Mouse (Mus musculus) embryonic stem cell, embryonic (primary cell): ENCODE data around the gene Stk11ip.

Experiments
- CTCF ChIA-PET, 4 experiments: fragments of 300-600 bp in 2 of 4; fragments of 350-600 bp in 2 of 4; sonication (Branson Sonifier 250); formaldehyde crosslinking; loops; one replicate each; lab custom pipeline; 2022; ENCODE audit warnings: inconsistent platforms in 2 of 4; lab: Charles Lee
- POLR2A ChIA-PET, 4 experiments: fragments of 300-600 bp in 2 of 4; fragments of 350-600 bp in 2 of 4; sonication (Branson Sonifier 250); formaldehyde crosslinking; loops; one replicate each; lab custom pipeline; 2022; ENCODE audit warnings: antibody characterized with exemption in 4 of 4, inconsistent platforms in 1 of 4; lab: Charles Lee

The Stk11ip gene

DNA sequence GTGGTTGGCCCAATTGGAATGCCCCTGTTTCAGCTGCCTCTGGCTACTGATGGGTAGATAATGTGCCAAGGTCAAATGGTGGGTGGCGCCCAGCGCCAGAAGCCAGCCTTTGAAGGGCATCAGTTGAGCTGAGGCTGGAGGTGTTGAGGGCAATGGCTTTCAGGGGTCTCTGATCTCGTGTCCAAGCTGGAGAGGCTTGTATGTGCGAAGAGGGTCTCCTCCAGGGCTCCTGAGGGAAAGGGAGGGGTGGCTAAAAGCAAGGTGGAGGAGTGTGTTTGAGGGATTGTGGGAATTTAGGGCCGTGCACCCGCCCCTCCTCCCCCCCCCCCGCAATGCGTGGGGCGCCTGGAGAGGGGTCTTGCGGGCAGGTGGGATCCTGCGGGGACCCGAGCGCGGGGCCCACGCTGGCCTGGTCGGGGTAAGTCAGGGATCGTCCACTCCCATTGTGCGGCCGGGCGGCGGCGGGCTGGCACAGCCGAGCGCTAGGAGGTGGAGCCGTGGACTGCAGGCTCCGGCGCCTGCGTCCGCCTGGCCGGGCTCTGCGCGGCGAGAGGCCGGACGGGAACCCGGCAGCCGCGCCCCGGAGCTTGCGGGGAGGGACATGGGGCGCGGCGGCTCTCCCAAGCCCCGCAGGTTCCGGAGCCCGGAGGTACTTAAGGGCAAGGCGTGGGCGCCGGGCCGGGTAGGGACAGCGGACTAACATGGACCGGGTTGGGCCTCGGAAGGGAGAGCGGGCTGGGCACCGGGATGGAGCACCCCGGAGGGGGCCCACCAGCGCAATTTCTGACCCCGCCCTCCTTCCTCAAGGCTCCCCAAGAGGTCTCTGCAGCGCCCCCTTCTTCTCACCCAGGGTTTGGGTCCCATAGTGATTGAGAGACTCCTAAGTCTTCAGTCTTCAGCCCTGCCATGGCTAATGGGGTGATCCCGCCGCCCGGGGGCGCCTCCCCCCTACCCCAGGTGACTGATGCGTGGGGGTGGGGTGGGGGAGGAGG, 24.9 kb downstream of the Stk11ip start, which contains the start of gene Slc4a3:
Gene Slc4a3 (plus strand): TSS at position 302 of the 992 bp plus-strand sequence.
- POLR2A ChIA-PET: interaction anchor here in 3 of 4 experiments (0.6 to 1.7 kb wide), 8 partner anchors 10 to 403 kb away, joined by 3 to 6 read pairs (median 4); no protein-coding TSS in a partner anchor
- CTCF ChIA-PET: interaction anchor here (0.6 to 2.5 kb wide), 13 partner anchors 11 to 746 kb away, joined by 3 to 12 read pairs (median 3); no protein-coding TSS in a partner anchor

DNA sequence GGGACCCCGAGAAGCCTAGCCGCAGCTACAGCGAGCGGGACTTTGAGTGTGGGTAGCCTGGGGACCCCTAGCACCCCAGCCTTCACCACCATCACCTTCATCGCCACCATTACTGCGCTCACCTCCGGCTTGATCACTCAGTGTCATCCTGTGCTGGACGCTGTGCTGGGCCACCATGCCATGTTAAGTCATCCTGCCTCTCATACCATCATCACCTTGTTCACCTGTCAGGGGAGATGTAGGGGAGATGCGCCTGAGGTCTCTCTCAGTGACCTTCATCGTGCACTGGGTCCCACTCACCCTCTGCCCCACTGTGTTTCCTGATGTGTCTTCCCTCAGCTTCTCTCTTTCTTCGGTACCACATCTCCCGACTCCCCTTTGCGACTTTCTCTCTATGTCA, 26.0 kb downstream of the Stk11ip start:
- ChIA-PET CTCF (interaction anchor here in 2 of 4 experiments (1.0 to 2.5 kb wide), 3 partner anchors 12 to 80 kb away, joined by 3 to 12 read pairs (median 8); no protein-coding TSS in a partner anchor), POLR2A (interaction anchor here in 2 of 4 experiments (0.7 to 1.3 kb wide), 2 partner anchors 22 to 42 kb away, joined by 3 to 5 read pairs; no protein-coding TSS in a partner anchor)

DNA sequence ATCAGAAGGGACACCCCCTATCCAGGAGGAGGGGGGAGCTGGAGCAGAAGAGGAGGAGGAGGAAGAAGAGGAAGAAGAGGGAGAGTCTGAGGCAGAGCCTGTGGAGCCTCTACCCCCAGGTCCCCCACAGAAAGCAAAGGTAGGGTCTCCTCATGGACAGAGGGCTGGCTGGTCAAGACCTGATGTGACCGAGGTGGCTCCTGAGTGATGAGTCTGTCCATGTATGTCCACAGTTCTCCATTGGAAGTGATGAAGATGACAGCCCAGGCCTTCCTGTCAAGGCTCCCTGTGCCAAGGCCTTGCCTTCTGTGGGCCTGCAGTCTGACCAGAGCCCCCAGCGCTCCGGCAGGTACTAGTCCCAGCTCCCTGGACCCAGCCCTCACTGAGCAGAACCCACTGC, 26.8 kb downstream of the Stk11ip start:
- POLR2A ChIA-PET: interaction anchor here in 3 of 4 experiments (0.7 to 1.8 kb wide), 4 partner anchors 10 to 69 kb away, joined by 3 to 5 read pairs (median 3); partner anchors contain the start of genes Chpf (in 1 of the 3), Stk11ip (in 1 of the 3) and Tmem198 (in 1 of the 3)
- CTCF ChIA-PET: interaction anchor here in 2 of 4 experiments (1.0 to 2.3 kb wide), 3 partner anchors 11 to 71 kb away, joined by 3 to 12 read pairs (median 5); no protein-coding TSS in a partner anchor

DNA sequence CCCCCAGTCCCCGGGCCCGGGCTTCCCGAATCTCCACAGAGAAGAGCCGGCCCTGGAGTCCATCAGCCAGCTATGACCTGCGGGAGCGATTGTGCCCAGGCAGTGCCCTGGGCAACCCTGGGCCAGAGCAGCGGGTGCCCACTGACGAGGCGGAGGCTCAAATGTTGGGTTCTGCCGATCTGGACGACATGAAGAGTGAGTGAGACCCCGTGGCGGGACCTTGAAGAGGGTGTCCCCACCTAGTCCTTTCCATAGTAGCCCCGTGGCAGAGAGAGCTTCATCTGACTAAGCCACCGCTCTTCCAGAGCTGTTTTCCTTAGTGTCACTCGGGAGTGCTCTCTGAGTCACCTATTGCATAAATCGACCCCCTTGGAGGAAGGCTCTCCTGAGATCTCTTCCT, 27.5 kb downstream of the Stk11ip start:
- ChIA-PET CTCF (interaction anchor here in 3 of 4 experiments (0.7 to 2.3 kb wide), 6 partner anchors 10 to 203 kb away, joined by 3 to 12 read pairs (median 4); no protein-coding TSS in a partner anchor), POLR2A (interaction anchor here in 3 of 4 experiments (1.1 to 1.8 kb wide), 5 partner anchors 9 to 223 kb away, joined by 3 to 5 read pairs (median 3); partner anchors contain the start of genes Chpf (in 1 of the 3), Stk11ip (in 1 of the 3) and Tmem198 (in 1 of the 3))

DNA sequence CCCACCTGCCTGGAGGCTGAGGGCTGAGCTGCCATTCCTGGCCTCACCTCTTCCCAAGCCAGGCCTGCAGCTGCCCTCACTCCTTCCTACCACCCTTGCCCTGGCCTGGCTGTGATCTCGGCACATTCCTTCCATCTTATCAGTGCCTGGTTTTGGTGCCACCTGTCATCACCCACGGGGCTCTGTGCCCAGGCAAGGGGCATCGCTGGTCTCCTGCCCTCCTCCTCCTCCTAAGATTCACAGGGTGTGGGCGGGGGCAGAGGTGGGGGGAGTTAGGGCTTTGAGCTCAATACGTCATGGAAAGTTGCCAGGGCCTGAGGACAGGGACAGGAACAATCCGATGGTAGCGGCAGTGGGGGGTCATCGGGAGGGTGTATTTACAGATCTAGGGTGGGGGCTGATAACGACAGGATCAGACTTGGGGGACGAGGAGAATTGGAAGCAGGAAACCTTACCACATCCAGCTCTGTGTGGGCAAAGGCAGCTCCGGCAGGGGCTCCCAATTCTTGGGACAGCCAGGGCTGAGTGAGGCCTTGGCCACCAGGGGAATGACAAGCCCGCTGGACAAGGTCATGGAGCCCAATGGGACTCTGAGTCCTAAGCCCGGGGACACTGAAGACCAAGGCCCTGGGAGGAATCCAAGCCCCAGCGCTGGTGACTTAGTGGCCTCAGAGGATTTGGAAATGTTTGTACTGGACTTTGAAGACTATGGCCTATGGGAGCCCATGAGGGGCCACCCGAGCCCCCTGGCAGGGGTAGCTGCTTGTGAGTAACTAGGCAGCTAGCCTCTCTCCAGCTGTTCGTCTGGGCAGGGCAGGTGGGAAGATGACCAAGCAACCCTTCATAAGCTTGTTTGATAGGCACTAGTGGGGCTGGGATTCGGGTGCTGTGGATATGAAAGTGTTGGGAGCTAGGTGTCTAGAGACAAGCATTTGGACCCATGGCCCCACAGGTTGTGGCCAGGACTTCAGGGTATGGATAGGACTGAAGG, 28.3 kb downstream of the Stk11ip start:
- ChIA-PET CTCF (interaction anchor here in 3 of 4 experiments (0.6 to 2.3 kb wide), 7 partner anchors 10 to 204 kb away, joined by 3 to 12 read pairs (median 4); no protein-coding TSS in a partner anchor), POLR2A (interaction anchor here in 3 of 4 experiments (1.1 to 2.2 kb wide), 7 partner anchors 8 to 223 kb away, joined by 3 to 5 read pairs (median 3); partner anchors contain the start of genes Chpf (in 2 of the 3), Tmem198 (in 2 of the 3) and Stk11ip (in 1 of the 3))

DNA sequence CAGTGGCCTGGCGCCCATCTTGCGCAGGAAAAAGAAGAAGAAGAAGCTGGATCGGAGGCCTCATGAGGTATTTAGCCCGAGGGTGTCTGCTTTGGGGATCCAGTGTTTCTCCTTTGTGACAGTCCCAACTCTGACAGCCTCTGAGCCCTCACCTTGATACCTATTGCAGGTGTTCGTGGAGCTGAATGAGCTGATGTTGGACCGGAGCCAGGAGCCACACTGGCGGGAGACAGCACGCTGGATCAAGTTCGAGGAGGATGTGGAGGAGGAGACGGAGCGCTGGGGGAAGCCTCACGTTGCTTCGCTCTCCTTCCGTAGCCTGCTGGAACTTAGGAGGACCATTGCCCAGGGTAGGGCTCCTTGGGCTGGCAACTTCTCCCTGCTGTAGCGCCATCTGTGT, 29.3 kb downstream of the Stk11ip start:
- POLR2A ChIA-PET: interaction anchor here in 2 of 4 experiments (1.0 to 2.2 kb wide), 2 partner anchors 9 to 33 kb away, joined by 3 to 4 read pairs; no protein-coding TSS in a partner anchor
- CTCF ChIA-PET: interaction anchor here in 2 of 4 experiments (0.6 to 1.2 kb wide), 2 partner anchors 14 to 73 kb away, joined by 3 read pairs; no protein-coding TSS in a partner anchor

DNA sequence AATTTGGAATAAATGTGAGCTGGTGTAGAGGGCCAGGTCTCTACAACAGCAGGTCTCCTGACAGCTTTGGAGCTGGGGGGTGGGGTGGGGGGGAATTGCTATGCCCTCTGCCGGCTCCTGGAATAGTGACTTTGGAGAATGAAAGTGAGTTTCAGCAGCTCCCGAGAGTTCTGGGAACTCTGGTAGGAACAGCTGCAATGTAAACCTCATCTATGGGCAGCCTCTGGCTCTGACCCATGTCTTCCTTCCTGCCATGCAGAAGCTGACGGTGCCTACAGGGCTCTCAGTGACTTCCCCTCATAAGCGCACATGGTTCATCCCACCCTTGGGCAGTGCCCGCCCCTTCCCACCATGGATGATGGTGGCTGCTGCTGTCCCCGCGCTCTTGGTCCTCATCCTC, 34.4 kb downstream of the Stk11ip start:
- ChIA-PET POLR2A (interaction anchor here in 1 of 4 experiments (0.6 to 1.4 kb wide), 2 partner anchors 42 to 76 kb away, joined by 3 to 4 read pairs; partner anchors contain the start of genes Chpf and Tmem198), CTCF (interaction anchor here in 1 of 4 experiments (0.5 to 5.4 kb wide), 3 partner anchors 78 to 806 kb away, joined by 4 to 81 read pairs (median 5); partner anchors contain the start of genes Chpf and Tmem198)

DNA sequence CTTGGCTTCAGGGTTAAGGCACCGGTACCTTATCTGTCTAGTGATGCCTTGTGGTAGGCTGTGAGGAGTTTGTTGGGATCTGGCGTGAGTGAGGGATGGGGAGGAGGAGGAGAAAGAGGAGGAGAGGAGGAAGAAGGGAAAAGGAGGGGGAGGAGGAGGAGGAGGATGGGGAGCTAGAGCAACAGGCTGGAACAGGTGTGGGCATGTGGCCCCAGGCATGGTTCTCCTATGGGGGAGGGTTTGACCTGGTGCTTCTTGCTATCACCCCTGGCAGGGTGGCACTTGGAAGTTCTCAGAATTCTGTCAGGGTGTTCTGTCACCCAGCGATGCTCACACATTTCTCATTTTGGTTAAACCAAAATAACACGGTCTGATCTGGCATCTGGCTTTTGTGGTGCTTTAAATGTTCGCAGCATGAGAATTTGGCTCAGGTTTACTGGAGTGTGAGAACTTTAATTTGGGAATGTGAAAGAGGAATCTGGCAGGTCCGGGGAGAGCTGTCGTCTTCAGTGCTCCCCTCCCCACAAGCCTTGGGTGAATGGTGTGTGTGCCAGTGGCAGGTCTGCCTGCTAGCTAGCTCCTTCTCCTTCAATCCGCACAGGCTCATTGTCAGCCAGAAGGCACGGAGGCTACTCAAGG, 34.9 kb downstream of the Stk11ip start:
- ChIA-PET CTCF (interaction anchor here in 3 of 4 experiments (0.5 to 5.4 kb wide), 7 partner anchors 10 to 806 kb away, joined by 3 to 81 read pairs (median 4); partner anchors contain the start of genes Chpf (in 2 of the 3), Tmem198 (in 2 of the 3) and Slc4a3 (in 1 of the 3)), POLR2A (interaction anchor here in 3 of 4 experiments (0.5 to 1.8 kb wide), 8 partner anchors 10 to 1957 kb away, joined by 3 to 5 read pairs (median 4); partner anchors contain the start of genes Chpf (in 2 of the 3), Tmem198 (in 2 of the 3), Dnpep (in 1 of the 3) and Slc4a3 (in 1 of the 3))

DNA sequence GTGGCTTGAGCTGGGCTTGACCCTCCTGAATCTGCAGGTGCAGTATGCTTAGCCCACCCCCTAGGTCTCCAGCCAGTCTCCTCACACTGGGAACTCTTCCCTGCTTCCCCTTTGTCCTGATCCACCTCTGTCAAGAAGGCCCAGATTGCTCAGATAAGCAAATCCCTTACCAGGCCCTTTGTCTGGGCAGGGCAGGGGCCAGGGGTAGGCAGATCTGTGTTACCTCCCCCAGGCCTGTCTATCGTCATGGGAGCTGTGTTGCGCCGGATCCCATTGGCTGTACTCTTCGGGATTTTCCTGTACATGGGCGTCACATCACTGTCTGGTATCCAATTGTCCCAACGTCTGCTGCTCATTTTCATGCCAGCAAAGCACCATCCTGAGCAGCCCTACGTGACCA, 35.7 kb downstream of the Stk11ip start:
- ChIA-PET POLR2A (interaction anchor here in 3 of 4 experiments (0.6 to 2.9 kb wide), 10 partner anchors 8 to 306 kb away, joined by 3 to 10 read pairs (median 4); partner anchors contain the start of genes Chpf (in 2 of the 3), Tmem198 (in 2 of the 3), Dnpep (in 1 of the 3) and Slc4a3 (in 1 of the 3)), CTCF (interaction anchor here (0.9 to 5.4 kb wide), 8 partner anchors 11 to 143 kb away, joined by 3 to 81 read pairs (median 4); partner anchors contain the start of genes Chpf (in 2 of the 4), Tmem198 (in 2 of the 4), Inha (in 1 of the 4) and Slc4a3 (in 1 of the 4))

DNA sequence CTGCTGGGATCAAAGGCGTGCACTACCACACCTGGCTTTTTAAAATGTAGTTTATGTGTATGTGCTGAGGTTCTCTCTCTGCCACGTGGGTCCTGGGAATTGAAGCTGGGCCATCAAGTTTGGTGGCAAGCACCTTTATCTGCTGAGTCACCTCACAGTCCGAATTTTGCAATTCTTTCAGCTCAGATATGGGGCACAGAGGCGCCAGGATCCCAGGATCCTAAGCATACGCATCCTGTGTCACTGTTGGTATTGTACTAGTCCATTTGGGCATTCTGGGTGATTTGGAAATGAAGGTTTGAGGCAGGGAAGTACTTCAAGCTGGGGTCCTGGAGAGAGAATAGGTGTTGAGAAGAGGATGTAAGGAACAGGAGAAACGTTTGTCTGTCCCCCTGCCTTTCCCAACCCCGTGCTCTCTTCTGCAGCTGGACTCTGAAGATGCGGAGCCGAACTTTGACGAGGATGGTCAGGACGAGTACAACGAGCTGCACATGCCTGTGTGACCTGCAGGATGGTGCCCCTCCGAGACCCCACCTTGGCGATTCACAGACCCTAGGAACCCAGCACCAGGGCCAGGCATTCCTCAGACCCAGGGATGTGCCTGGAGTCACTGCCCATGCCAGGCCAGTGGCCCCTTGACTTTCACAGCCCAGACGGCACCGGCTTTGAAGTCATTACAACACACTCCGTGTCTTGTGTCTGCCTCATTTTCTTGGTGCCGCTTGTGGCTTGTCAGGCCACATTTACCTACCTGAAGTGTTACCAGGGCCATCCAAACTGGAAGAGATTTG, 37.3 kb downstream of the Stk11ip start:
- CTCF ChIA-PET: interaction anchor here (0.5 to 5.4 kb wide), 48 partner anchors 10 to 594 kb away, joined by 3 to 81 read pairs (median 4); partner anchors contain the start of genes Chpf (in 3 of the 4), Slc4a3 (in 3 of the 4), Tmem198 (in 3 of the 4) and Dnpep (in 1 of the 4)
- POLR2A ChIA-PET: interaction anchor here in 3 of 4 experiments (0.8 to 2.9 kb wide), 10 partner anchors 10 to 81 kb away, joined by 3 to 10 read pairs (median 3); partner anchors contain the start of genes Chpf (in 2 of the 3), Tmem198 (in 2 of the 3), Inha (in 1 of the 3) and Obsl1 (in 1 of the 3)

DNA sequence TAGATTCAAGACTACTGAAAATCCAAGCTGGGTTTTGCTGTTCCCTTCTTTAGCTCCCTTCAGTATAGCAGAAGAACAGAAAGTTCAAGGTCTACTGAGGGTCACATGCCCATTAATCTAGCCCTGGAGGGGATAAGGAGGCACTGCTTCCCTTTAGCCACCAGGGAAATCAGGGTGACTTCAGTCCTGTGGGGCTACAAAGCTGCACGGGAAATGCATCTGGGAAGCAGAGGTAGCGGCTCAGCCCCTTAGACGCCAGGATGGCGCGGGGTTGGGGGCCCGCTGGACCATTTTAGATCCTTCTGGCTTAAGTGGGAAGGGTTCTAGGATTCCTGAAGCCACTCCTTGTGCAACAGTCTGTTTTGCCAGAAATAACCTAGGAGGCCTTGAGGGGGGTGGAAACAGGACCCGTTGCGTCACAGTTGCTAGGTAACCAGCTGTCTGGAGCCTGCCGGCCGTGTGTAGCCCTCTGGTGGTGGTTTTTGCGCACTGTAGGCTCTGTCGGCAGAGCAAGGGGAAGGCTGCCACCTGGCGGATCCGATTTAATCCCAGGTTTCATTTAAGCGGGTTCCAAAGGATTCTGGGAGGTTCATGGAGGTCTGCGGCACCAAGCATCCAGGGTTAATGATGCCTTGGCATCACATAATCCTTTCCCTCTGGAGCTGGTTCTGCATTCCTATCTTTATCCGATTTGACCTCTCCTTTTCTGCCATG, 38.0 kb downstream of the Stk11ip start:
- ChIA-PET CTCF (interaction anchor here (0.5 to 5.4 kb wide), 54 partner anchors 10 to 595 kb away, joined by 3 to 81 read pairs (median 4); partner anchors contain the start of genes Chpf (in 3 of the 4), Slc4a3 (in 3 of the 4), Tmem198 (in 3 of the 4) and Dnpep (in 1 of the 4)), POLR2A (interaction anchor here in 3 of 4 experiments (0.8 to 2.9 kb wide), 11 partner anchors 9 to 82 kb away, joined by 3 to 10 read pairs (median 3); partner anchors contain the start of genes Chpf (in 2 of the 3), Tmem198 (in 2 of the 3), Inha (in 1 of the 3) and Obsl1 (in 1 of the 3))

DNA sequence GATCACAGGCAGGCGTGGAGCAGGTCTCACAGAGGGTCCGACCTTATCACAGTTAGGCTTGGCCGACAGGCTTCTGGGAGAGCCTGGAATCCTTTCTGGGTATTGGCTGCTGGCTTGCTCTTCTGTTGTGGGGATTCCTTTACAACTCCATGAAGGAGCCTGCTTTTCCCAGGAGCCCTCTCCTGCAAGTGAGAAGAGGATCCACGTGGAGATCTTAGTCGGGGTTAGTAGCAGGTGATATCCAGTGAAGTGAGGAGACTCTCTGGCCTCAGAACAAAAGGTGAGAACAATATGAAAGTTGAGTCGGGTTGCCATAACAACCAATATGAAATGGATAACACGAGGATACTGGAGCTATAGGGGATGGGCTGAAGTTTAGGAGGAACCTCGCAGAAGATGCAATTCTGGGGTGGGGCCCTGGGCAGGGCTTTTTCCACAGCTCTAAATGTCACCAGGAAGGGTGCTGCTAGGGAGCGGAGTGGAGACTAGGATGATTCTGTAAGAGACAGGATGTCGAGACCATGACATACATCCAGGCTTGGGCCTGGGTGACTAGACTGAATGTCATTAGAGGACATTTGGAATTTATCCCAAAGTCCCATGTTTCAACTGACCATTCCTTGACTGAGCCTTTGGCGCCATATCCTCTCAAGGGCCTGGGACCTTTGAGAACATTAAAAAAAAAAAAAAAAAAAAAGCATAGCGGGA, 39.0 kb downstream of the Stk11ip start:
- ChIA-PET CTCF (interaction anchor here (0.8 to 5.4 kb wide), 22 partner anchors 10 to 217 kb away, joined by 3 to 81 read pairs (median 6); partner anchors contain the start of genes Chpf (in 2 of the 4), Slc4a3 (in 2 of the 4) and Tmem198 (in 2 of the 4)), POLR2A (interaction anchor here in 3 of 4 experiments (0.6 to 2.1 kb wide), 6 partner anchors 10 to 105 kb away, joined by 3 to 7 read pairs (median 4); partner anchors contain the start of genes Inha (in 1 of the 3) and Obsl1 (in 1 of the 3))
